Comparison of ENCODE assay signal across 9 mouse cellular contexts in genomic region chr17:81738311-81738755, GRCm38 (mm10). TPM values are rescaled to one million over a fixed set of nuclear protein-coding genes. Genes with fewer than 3 reads are reported as not detected.
DNase-seq lines count a peak whose midpoint lies in the region; ATAC-seq and TF ChIP-seq lines count a peak whose summit lies in the region.
"Had no signal": no experiment of that assay in that cellular context is flagged by ENCODE, and none has a peak within 500 bp of the region (broad histone marks: within the 10 kb centered on the region; RNA-seq: fewer than 3 reads in every experiment).

Gene Slc8a1, minus strand, starts transcription at chr17:81738377.

- no peaks in the 10 kb centered on the region for H3K9me3 ChIP-seq in intestine, postnatal 0 days (ENCODE audit: control insufficient read depth)
- H3K9me3 ChIP-seq in limb, embryonic 10.5 days (replicated peaks), result no peaks in the 10 kb centered on the region
- H3K9me3 ChIP-seq: limb, embryonic 13.5 days had no signal

- 83% methylated on average over 14 of the region's 14 CpGs for WGBS in intestine, postnatal 0 days
- WGBS in thymus, adult 2 months, result 95% methylated on average over 14 of the region's 14 CpGs
- 91% methylated on average over 14 of the region's 14 CpGs for WGBS in limb, embryonic 10.5 days

- no peaks in the 10 kb centered on the region for H3K36me3 ChIP-seq in intestine, postnatal 0 days (ENCODE audit: control insufficient read depth, insufficient read depth)
- no peaks in the 10 kb centered on the region for H3K36me3 ChIP-seq in thymus, adult 2 months (ENCODE audit: control insufficient read depth, insufficient read depth, low read length)
- H3K36me3 ChIP-seq in limb, embryonic 10.5 days, result no peaks in the 10 kb centered on the region
- H3K36me3 ChIP-seq: limb, embryonic 13.5 days had no signal

- TF ChIP-seq POLR2A in brain, embryonic 14.5 days (IDR thresholded peaks at IDR 0.05; ENCODE audit: borderline replicate concordance, extremely low read depth, insufficient read depth, insufficient read length, poor library complexity, severe bottlenecking), result no peak
- TF ChIP-seq POLR2A in thymus, adult 2 months (IDR thresholded peaks at IDR 0.05; ENCODE audit: control insufficient read depth, extremely low read depth, insufficient read depth, low read length, poor library complexity), result no peak

- H3K27ac ChIP-seq in intestine, postnatal 0 days (ENCODE audit: low read depth, low read length), result no peak within 1 kb of the TSS
- H3K27ac ChIP-seq in thymus, adult 2 months (ENCODE audit: control insufficient read depth, insufficient read depth, low read length), result no peak within 1 kb of the TSS
- H3K27ac ChIP-seq in limb, embryonic 10.5 days, result no peak within 1 kb of the TSS
- H3K27ac ChIP-seq: limb, embryonic 13.5 days had no signal

- no peak for TF ChIP-seq CTCF in brain, embryonic 14.5 days (IDR thresholded peaks at IDR 0.05; ENCODE audit: borderline replicate concordance, extremely low read depth, insufficient read depth, insufficient read length)
- no peak for TF ChIP-seq CTCF in intestine, postnatal 0 days (IDR thresholded peaks at IDR 0.05; ENCODE audit: low read depth)
- TF ChIP-seq CTCF in thymus, adult 2 months (IDR thresholded peaks at IDR 0.05; ENCODE audit: borderline replicate concordance, control insufficient read depth, extremely low read depth, insufficient read depth, low read length, poor library complexity), result no peak

- H3K4me3 ChIP-seq in intestine, postnatal 0 days (ENCODE audit: low read depth, low read length), result 0 out of 2 replicates have a peak within 1 kb of the TSS, but pooled peaks have one; percentile 4
- H3K4me3 ChIP-seq in thymus, adult 2 months (ENCODE audit: control insufficient read depth, insufficient read depth, low read length), result no peak within 1 kb of the TSS
- H3K4me3 ChIP-seq in limb, embryonic 10.5 days, result no peak within 1 kb of the TSS
- H3K4me3 ChIP-seq: limb, embryonic 13.5 days had no signal

- peak; percentile 87 for DNase-seq in brain, embryonic 14.5 days (ENCODE audit: low read depth)
- DNase-seq in cerebellum, adult 8-10 months, result peak; percentile 32
- peak; percentile 97 for DNase-seq in heart, adult 11 months
- no peak for DNase-seq in spleen, adult 12 weeks (ENCODE audit: low spot score)
- no peak for DNase-seq in thymus, adult 2 months
- DNase-seq in limb, embryonic 10.5 days (ENCODE audit: low spot score), result no peak

- H3K9ac ChIP-seq in intestine, postnatal 0 days (ENCODE audit: low read depth, low read length), result no peak within 1 kb of the TSS
- H3K9ac ChIP-seq: limb, embryonic 13.5 days had no signal

- no peak for ATAC-seq in intestine, postnatal 0 days
- ATAC-seq in monocyte, adult 5-6 weeks (replicated peaks; ENCODE audit: insufficient number of reproducible peaks, low FRiP score, low TSS enrichment, poor library complexity, severe bottlenecking), result no peak

- 0 out of 2 replicates have a peak within 1 kb of the TSS, but pooled peaks have one; percentile 6 for H3K4me2 ChIP-seq in intestine, postnatal 0 days (replicated peaks; ENCODE audit: low read depth)
- H3K4me2 ChIP-seq: limb, embryonic 13.5 days had no signal

- no peaks in the 10 kb centered on the region for H3K4me1 ChIP-seq in intestine, postnatal 0 days (replicated peaks; ENCODE audit: control insufficient read depth, insufficient read depth, low read length)
- H3K4me1 ChIP-seq in thymus, adult 2 months (replicated peaks; ENCODE audit: control insufficient read depth, insufficient read depth, low read length), result no peaks in the 10 kb centered on the region
- H3K4me1 ChIP-seq in limb, embryonic 10.5 days, result no peaks in the 10 kb centered on the region
- H3K4me1 ChIP-seq: limb, embryonic 13.5 days had no signal

- no peaks in the 10 kb centered on the region for H3K27me3 ChIP-seq in intestine, postnatal 0 days (replicated peaks; ENCODE audit: control insufficient read depth, insufficient read depth, low read length)
- no peaks in the 10 kb centered on the region for H3K27me3 ChIP-seq in thymus, adult 2 months (ENCODE audit: control insufficient read depth, insufficient read depth, low read length)
- no peaks in the 10 kb centered on the region for H3K27me3 ChIP-seq in limb, embryonic 10.5 days (ENCODE audit: low read depth, poor library complexity, severe bottlenecking)
- H3K27me3 ChIP-seq: limb, embryonic 13.5 days had no signal

RNA-seq across cellular contexts. Expression of gene Slc8a1, which starts in this region (rescaled TPM):
- polyA plus RNA-seq in brain, embryonic 14.5 days (2012; rRNA removed), result 10.1 and 20.6 TPM in 2 replicates
- 2.9 and 3.3 TPM in 2 replicates for polyA plus RNA-seq in intestine, postnatal 0 days (2015; fragmentation: Nextera tagmentation; extraction: Ambion mirVana)
- 89.6 to 109 TPM (median 101 TPM) in 3 replicates for total RNA-seq in monocyte, adult 5-6 weeks (2017)
- 1.5 and 3.1 TPM in 2 replicates for polyA plus RNA-seq in thymus, adult 2 months (2012; rRNA removed)
- 2.6 and 3.0 TPM in 2 replicates for polyA plus RNA-seq in limb, embryonic 10.5 days (2016; fragmentation: Nextera tagmentation; extraction: Ambion mirVana)

Comparison
In these comparisons a context has a peak if more than half of its experiments do, and no peak if none do; other contexts are left out.
1. DNase-seq: peak in brain, embryonic 14.5 days (single experiment), cerebellum, adult 8-10 months (single experiment) and heart, adult 11 months (single experiment); none in spleen, adult 12 weeks (single experiment), thymus, adult 2 months (single experiment) and limb, embryonic 10.5 days (single experiment).